ENCODE assay signal across 12 mouse cellular contexts in genomic region chr3:49641411-49641810, GRCm38 (mm10).
DNase-seq lines count a peak whose midpoint lies in the region; ATAC-seq lines count a peak whose summit lies in the region.
"Had no signal": no experiment of that assay in that cellular context is flagged by ENCODE, and none has a peak within 500 bp of the region (broad histone marks: within the 10 kb centered on the region; RNA-seq: fewer than 3 reads in every experiment).

No protein-coding gene starts in this region.

- ATAC-seq in forebrain, embryonic 16.5 days = 0 out of 2 replicates have a peak, but pooled peaks have one; percentile 53
- ATAC-seq: activated CD4-positive, CD25-positive, alpha-beta regulatory T cell, adult 4 months had no signal

- peak; percentile 33 for DNase-seq in heart, adult 8-10 months (ENCODE audit: low spot score)
- DNase-seq in heart, postnatal 14 days = no peak
- DNase-seq in brain, adult 2 months (ENCODE audit: low read depth, low spot score) = peak; percentile 18
- peak; percentile 13 for DNase-seq in mesoderm, embryonic 11.5 days (ENCODE audit: low read depth, low spot score)
- no peak for DNase-seq in left cerebral cortex, adult 18-20 months (ENCODE audit: low spot score in 2 of 2)
- no peak for DNase-seq in gastrocnemius, postnatal 10 days
- DNase-seq in kidney, adult 11 months = no peak
- DNase-seq: cerebellum, adult 18-20 months; kidney, adult 2 months had no signal

- no peak overlapping the region for H3K4me3 ChIP-seq in forebrain, embryonic 16.5 days (replicated peaks; ENCODE audit: low read length)

- H3K27ac ChIP-seq in forebrain, embryonic 16.5 days (ENCODE audit: low read length) = no peak overlapping the region

- no peaks in the 10 kb centered on the region for H3K36me3 ChIP-seq in forebrain, embryonic 16.5 days (ENCODE audit: control insufficient read depth, insufficient read depth)

- whole genome bisulfite sequencing in forebrain, embryonic 16.5 days = 57% methylated on average over 1 of the region's 1 CpGs

- no peak overlapping the region for H3K9ac ChIP-seq in forebrain, embryonic 16.5 days (replicated peaks; ENCODE audit: low read depth, low read length)

- H3K4me2 ChIP-seq in forebrain, embryonic 16.5 days (ENCODE audit: low read length) = no peak overlapping the region

- peaks cover 5% of the 10 kb centered on the region for H3K4me1 ChIP-seq in forebrain, embryonic 16.5 days (replicated peaks; ENCODE audit: control insufficient read depth, insufficient read depth, low read length)

- no peaks in the 10 kb centered on the region for H3K27me3 ChIP-seq in forebrain, embryonic 16.5 days (replicated peaks; ENCODE audit: control insufficient read depth, insufficient read depth, low read length)
- H3K27me3 ChIP-seq: CH12.LX had no signal

- H3K9me3 ChIP-seq in forebrain, embryonic 16.5 days (ENCODE audit: control insufficient read depth, low read length) = no peaks in the 10 kb centered on the region

- intact Hi-C loops in heart, postnatal 14 days (cut with DNase I) = no loop called here

Comparison
In these comparisons a context has a peak if more than half of its experiments do, and no peak if none do; other contexts are left out.
1. DNase-seq: peak in heart, adult 8-10 months (single experiment), brain, adult 2 months (single experiment) and mesoderm, embryonic 11.5 days (single experiment); none in heart, postnatal 14 days (0 of 2), left cerebral cortex, adult 18-20 months (0 of 2), gastrocnemius, postnatal 10 days (single experiment) and kidney, adult 11 months (single experiment).